8 mouse cellular contexts compared by ENCODE assay signal in the genomic region with DNA sequence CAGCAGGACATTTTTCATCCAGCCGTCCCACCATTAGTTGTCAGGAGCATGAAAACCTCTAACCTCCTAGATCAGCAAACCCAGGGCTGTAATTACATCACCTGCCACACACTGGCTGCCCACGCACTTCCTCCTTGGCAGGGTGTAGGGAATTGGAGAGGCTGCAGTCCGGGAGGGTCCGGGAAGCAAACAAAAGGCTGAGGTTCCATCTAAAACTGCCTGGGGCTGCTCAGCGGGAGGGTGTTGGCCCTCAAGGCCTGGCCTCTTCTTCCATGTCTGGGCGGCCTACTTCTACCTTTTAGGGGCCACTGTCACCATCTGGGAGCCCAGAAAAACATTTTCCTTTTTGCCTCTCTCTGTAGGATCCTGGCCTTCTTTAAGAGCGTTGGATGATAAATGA. TPM values are rescaled to one million over a fixed set of nuclear protein-coding genes. Genes with fewer than 3 reads are reported as not detected.
DNase-seq lines count a peak whose midpoint lies in the region; ATAC-seq and TF ChIP-seq lines count a peak whose summit lies in the region.

No protein-coding gene starts in this region.

- H3K9me3 ChIP-seq in heart, embryonic 16.5 days (replicated peaks; ENCODE audit: control insufficient read depth, low read length) = no peaks in the 10 kb centered on the region
- H3K9me3 ChIP-seq in limb, embryonic 13.5 days = no peaks in the 10 kb centered on the region
- no peaks in the 10 kb centered on the region for H3K9me3 ChIP-seq in neural tube, embryonic 13.5 days

- no peak overlapping the region for H3K27ac ChIP-seq in heart, embryonic 16.5 days (ENCODE audit: low read length)
- no peak overlapping the region for H3K27ac ChIP-seq in limb, embryonic 13.5 days
- H3K27ac ChIP-seq in neural tube, embryonic 13.5 days (replicated peaks) = no peak overlapping the region
- no peak overlapping the region for H3K27ac ChIP-seq in layer of hippocampus, adult 2 months

- H3K36me3 ChIP-seq in heart, embryonic 16.5 days (ENCODE audit: control insufficient read depth, insufficient read depth) = no peaks in the 10 kb centered on the region
- H3K36me3 ChIP-seq in limb, embryonic 13.5 days = no peaks in the 10 kb centered on the region
- no peaks in the 10 kb centered on the region for H3K36me3 ChIP-seq in neural tube, embryonic 13.5 days

- DNase-seq in lung, adult 2 months = peak; percentile 46
- no peak for DNase-seq in lung, postnatal 25 days (ENCODE audit: low spot score)
- DNase-seq in cerebellum, adult 8-10 months = peak; percentile 29
- no peak for DNase-seq in left cerebral cortex, postnatal 4 days
- DNase-seq in layer of hippocampus, adult 2 months (ENCODE audit: low spot score in 2 of 2) = no peak

- TF ChIP-seq CTCF in lung, adult 2 months (IDR thresholded peaks at IDR 0.05; ENCODE audit: insufficient read depth, low read length) = no peak
- no peak for TF ChIP-seq CTCF in layer of hippocampus, adult 2 months (conservative IDR thresholded peaks at IDR 0.05)

- no peaks in the 10 kb centered on the region for H3K27me3 ChIP-seq in heart, embryonic 16.5 days (ENCODE audit: control insufficient read depth, insufficient read depth, low read length)
- H3K27me3 ChIP-seq in limb, embryonic 13.5 days = peaks cover 6% of the 10 kb centered on the region
- H3K27me3 ChIP-seq in neural tube, embryonic 13.5 days = no peaks in the 10 kb centered on the region; the same call in 1 of the 2 replicates

- WGBS in lung, adult 2 months = 27% methylated on average over 7 of the region's 7 CpGs
- 43% methylated on average over 7 of the region's 7 CpGs for WGBS in heart, embryonic 16.5 days
- 27% methylated on average over 7 of the region's 7 CpGs for WGBS in limb, embryonic 13.5 days
- 10% methylated on average over 7 of the region's 7 CpGs for WGBS in neural tube, embryonic 13.5 days

- no peak overlapping the region for H3K4me3 ChIP-seq in lung, adult 2 months (replicated peaks; ENCODE audit: extremely low read depth, low read depth, low read length)
- no peak overlapping the region for H3K4me3 ChIP-seq in heart, embryonic 16.5 days (ENCODE audit: low read length)
- peak overlapping the region; percentile 5; the same call in 1 of the 2 replicates for H3K4me3 ChIP-seq in limb, embryonic 13.5 days
- H3K4me3 ChIP-seq in neural tube, embryonic 13.5 days = peak overlapping the region; percentile 87; the same call in 1 of the 2 replicates
- H3K4me3 ChIP-seq in layer of hippocampus, adult 2 months = no peak overlapping the region

- TF ChIP-seq POLR2A in lung, adult 2 months (IDR thresholded peaks at IDR 0.05; ENCODE audit: borderline replicate concordance, extremely low read depth, low read depth, low read length) = no peak

- no peak for ATAC-seq in heart, embryonic 16.5 days (replicated peaks; ENCODE audit: extremely low read depth, insufficient read depth, low FRiP score)
- no peak for ATAC-seq in limb, embryonic 13.5 days (ENCODE audit: low FRiP score, low read depth)
- no peak for ATAC-seq in neural tube, embryonic 13.5 days (ENCODE audit: low read depth)

- no peak overlapping the region; the same call in 1 of the 2 replicates for H3K9ac ChIP-seq in heart, embryonic 16.5 days (ENCODE audit: low read length)
- no peak overlapping the region for H3K9ac ChIP-seq in limb, embryonic 13.5 days
- 0 out of 2 replicates have a peak overlapping the region, but pooled peaks have one; percentile 43 for H3K9ac ChIP-seq in neural tube, embryonic 13.5 days

- H3K4me2 ChIP-seq in heart, embryonic 16.5 days (ENCODE audit: low read depth, low read length) = peak overlapping the region; percentile 93
- peak overlapping the region; percentile 92 for H3K4me2 ChIP-seq in limb, embryonic 13.5 days (replicated peaks)
- peak overlapping the region; percentile 81 for H3K4me2 ChIP-seq in neural tube, embryonic 13.5 days

- peaks cover 10% of the 10 kb centered on the region; the same call in 1 of the 2 replicates for H3K4me1 ChIP-seq in lung, adult 2 months (ENCODE audit: control insufficient read depth, insufficient read depth, low read length)
- H3K4me1 ChIP-seq in heart, embryonic 16.5 days (ENCODE audit: control insufficient read depth, insufficient read depth, low read length) = peaks cover 13% of the 10 kb centered on the region
- H3K4me1 ChIP-seq in limb, embryonic 13.5 days = peaks cover 30% of the 10 kb centered on the region
- peaks cover 40% of the 10 kb centered on the region for H3K4me1 ChIP-seq in neural tube, embryonic 13.5 days (replicated peaks)

- intact Hi-C loops in left cerebral cortex, postnatal 4 days (cut with DNase I) = loop anchor here (10.0 kb wide), 1 partner anchor 86 kb away; no protein-coding TSS in a partner anchor

RNA-seq across cellular contexts. Expression of a gene that starts 1.1 kb away (rescaled TPM):
- 11.3 and 16.6 TPM in 2 replicates for polyA plus RNA-seq in lung, adult 2 months (2012; rRNA removed)
- 8.3 and 9.6 TPM in 2 replicates for polyA plus RNA-seq in heart, embryonic 16.5 days (2015; fragmentation: Nextera tagmentation; extraction: Ambion mirVana)
- 16.2 and 17.0 TPM in 2 replicates for polyA plus RNA-seq in limb, embryonic 13.5 days (2015; fragmentation: Nextera tagmentation; extraction: Ambion mirVana)
- polyA plus RNA-seq in neural tube, embryonic 13.5 days (2015; fragmentation: Nextera tagmentation; extraction: Ambion mirVana) = 37.6 and 39.4 TPM in 2 replicates
- 10 to 100 TPM; 60.2 to 62.3 TPM for total RNA-seq in left cerebral cortex, postnatal 4 days (2021)
- 10 to 100 TPM; 49.9 to 52.7 TPM for total RNA-seq in layer of hippocampus, adult 2 months (2021)

Comparison
In these comparisons a context has a peak if more than half of its experiments do, and no peak if none do; other contexts are left out.
1. DNase-seq: peak in lung, adult 2 months (single experiment) and cerebellum, adult 8-10 months (single experiment); none in lung, postnatal 25 days (single experiment), left cerebral cortex, postnatal 4 days (single experiment) and layer of hippocampus, adult 2 months (0 of 2).
2. H3K4me3 ChIP-seq: peak in limb, embryonic 13.5 days (single experiment) and neural tube, embryonic 13.5 days (single experiment); none in lung, adult 2 months (single experiment), heart, embryonic 16.5 days (single experiment) and layer of hippocampus, adult 2 months (single experiment).
3. Peak in every context shown above with its lines, with median percentiles within 50 percentile points of each other: H3K4me2 ChIP-seq.